Mouse (Mus musculus) embryonic facial prominence, embryonic 13.5 days (tissue): ENCODE data around the gene Grhl3. TPM values are rescaled to one million over a fixed set of nuclear protein-coding genes. Genes with fewer than 3 reads are reported as not detected.

Experiments used
- ATAC-seq: fragments of 200-750 bp; cut with Nextera tagmentation; 2 replicates; pipeline ENCODE4 v1.8.0; 2017; ENCODE audit warnings: low read depth; ENCODE audit not compliant: insufficient number of reproducible peaks, insufficient read depth, low FRiP score, low TSS enrichment
- H3K27ac ChIP-seq: fragments of 300-500 bp; sonication (generic); 2 replicates; pipeline ENCODE4 v1.5.1; 2015; ENCODE audit warnings: moderate library complexity, mild to moderate bottlenecking, inconsistent platforms
- H3K27me3 ChIP-seq: fragments of 300-500 bp; sonication (generic); 2 replicates; pipeline ENCODE4 v1.6.1; 2015; ENCODE audit warnings: mild to moderate bottlenecking, inconsistent platforms
- H3K36me3 ChIP-seq: fragments of 300-500 bp; sonication (generic); 2 replicates; pipeline ENCODE4 v1.6.1; 2015; ENCODE audit warnings: mild to moderate bottlenecking, inconsistent platforms
- H3K4me1 ChIP-seq: fragments of 300-500 bp; sonication (generic); 2 replicates; pipeline ENCODE4 v1.6.1; 2015; ENCODE audit warnings: inconsistent platforms
- H3K4me2 ChIP-seq: fragments of 300-500 bp; sonication (generic); 2 replicates; pipeline ENCODE4 v1.6.1; 2015; ENCODE audit warnings: moderate library complexity, mild to moderate bottlenecking, inconsistent platforms
- H3K4me3 ChIP-seq: fragments of 300-500 bp; sonication (generic); 2 replicates; pipeline ENCODE4 v1.5.1; 2015; ENCODE audit warnings: mild to moderate bottlenecking, inconsistent platforms
- H3K9ac ChIP-seq: fragments of 300-500 bp; sonication (generic); 2 replicates; pipeline ENCODE4 v1.6.1; 2015; ENCODE audit warnings: mild to moderate bottlenecking, inconsistent platforms
- H3K9me3 ChIP-seq: fragments of 300-500 bp; sonication (generic); 2 replicates; pipeline ENCODE4 v1.6.1; 2016; ENCODE audit warnings: inconsistent platforms
- WGBS: fragments of 180-500 bp; shearing (Covaris S2); methylation state at CpG from one replicate; pipeline ENCODE4 v1.1.7; 2015; ENCODE audit warnings: mixed read lengths; 5-methylcytosine and 5-hydroxymethylcytosine counted together
- polyA plus RNA-seq: library from polyadenylated mRNA; unstranded; fragments of >200 nt; fragmentation: Nextera tagmentation; extraction: Ambion mirVana; gene quantifications from 2 replicates; pipeline ENCODE4 v1.2.1, GENCODE M21; 2015

Gene Grhl3
- polyA plus RNA-seq, 1 experiment from 2014 or later: 25.3 TPM

DNA sequence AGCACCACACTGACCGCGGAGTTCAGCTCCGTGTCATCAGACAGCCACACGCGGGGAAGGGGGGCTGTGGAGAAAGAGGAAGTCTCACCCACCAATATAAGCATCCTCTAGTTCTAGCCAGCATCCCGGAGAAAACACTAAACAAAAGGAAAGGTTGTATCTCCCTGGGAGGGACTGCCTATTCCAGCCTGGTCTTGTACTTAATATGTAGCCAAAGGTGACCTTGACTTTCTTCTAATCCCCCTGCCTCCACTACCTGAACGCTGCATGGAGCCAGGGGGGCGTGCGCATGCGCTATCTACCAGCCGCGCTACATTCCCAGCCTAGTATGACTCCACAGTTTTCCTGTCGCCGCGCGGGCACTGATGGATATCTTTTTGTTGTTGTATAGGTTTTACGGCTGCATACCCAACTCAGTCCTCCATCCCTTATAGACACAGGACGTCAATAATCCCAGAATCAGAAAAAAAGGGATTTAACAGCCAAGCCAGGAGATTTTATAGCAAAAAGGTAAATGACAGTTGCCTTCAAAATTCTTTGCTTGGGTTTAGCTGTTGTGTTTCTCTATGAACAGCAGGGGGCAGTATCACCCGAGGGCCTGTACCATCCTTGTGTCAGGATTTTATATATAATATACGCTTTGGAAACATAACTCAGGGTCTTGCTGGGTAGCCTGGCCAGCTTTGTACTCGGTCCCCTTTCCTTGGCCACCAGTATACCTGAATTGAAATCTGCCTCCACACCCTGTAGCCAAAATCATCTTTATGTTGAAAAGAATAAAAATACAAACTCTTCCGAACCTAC lies 65.7 kb downstream of the Grhl3 start:
- H3K27me3 ChIP-seq: no peaks in the 10 kb centered on the region; the same call in 1 of the 2 replicates
- H3K9me3 ChIP-seq: no peaks in the 10 kb centered on the region
- H3K4me2 ChIP-seq: peak overlapping the region; percentile 57
- WGBS: 13% methylated on average over 22 of the region's 22 CpGs
- peak overlapping the region; percentile 26 for H3K4me3 ChIP-seq
- no peak overlapping the region for H3K27ac ChIP-seq
- H3K9ac ChIP-seq: peak overlapping the region; percentile 46; the same call in 1 of the 2 replicates
- no peaks in the 10 kb centered on the region for H3K36me3 ChIP-seq
- H3K4me1 ChIP-seq: peaks cover 17% of the 10 kb centered on the region
- no peak for ATAC-seq

DNA sequence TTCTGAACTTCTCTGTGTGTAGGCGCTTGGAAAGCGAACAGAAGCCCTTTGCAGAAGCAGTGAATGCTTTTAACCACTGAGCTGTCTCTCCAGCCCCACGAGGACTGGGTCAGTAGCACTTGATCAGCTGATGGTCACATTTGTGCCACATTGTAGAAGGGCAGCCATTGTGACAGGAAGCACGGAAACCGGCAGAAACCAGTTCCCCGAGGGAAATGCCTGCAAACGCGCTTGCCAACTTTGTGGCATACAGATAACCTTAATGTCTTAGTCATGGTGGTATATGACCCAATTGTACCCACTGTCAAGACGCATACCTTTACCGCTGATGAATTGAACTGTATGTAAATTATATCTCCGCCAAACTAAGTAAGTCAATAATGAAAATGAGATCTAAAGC lies 67.6 kb downstream of the Grhl3 start:
- no peak for ATAC-seq
- H3K4me3 ChIP-seq: no peak overlapping the region
- no peak overlapping the region for H3K9ac ChIP-seq
- H3K4me1 ChIP-seq: peaks cover 14% of the 10 kb centered on the region
- no peak overlapping the region for H3K4me2 ChIP-seq
- H3K36me3 ChIP-seq: no peaks in the 10 kb centered on the region
- H3K27ac ChIP-seq: no peak overlapping the region
- WGBS: 72% methylated on average over 11 of the region's 11 CpGs
- H3K27me3 ChIP-seq: no peaks in the 10 kb centered on the region
- H3K9me3 ChIP-seq: no peaks in the 10 kb centered on the region; the same call in 1 of the 2 replicates

DNA sequence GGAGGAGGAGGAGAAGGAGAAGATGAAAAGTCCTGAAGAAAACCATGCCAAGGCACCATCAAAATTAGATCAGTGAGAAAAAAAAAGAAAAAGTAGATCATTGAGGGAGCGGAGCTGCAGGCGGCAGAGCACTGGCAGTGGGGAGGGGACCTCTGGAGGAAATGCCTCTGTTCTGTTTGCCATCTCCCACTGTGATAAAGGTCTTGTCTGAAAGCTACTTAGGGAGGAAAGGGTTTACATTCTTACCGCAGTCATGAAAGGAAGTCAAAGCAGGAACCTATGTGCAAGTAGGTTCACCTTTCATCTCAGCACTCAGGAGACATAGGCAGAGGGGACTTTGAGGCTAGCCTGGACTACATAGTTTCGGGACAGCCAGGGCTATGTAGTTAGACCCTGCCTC lies 71.8 kb downstream of the Grhl3 start:
- Histone ChIP-seq H3K9ac (no peak overlapping the region), H3K4me1 (no peaks in the 10 kb centered on the region), H3K27ac (no peak overlapping the region), H3K27me3 (no peaks in the 10 kb centered on the region), H3K9me3 (no peaks in the 10 kb centered on the region; the same call in 1 of the 2 replicates), H3K4me2 (no peak overlapping the region), H3K36me3 (no peaks in the 10 kb centered on the region), H3K4me3 (no peak overlapping the region)
- ATAC-seq: no peak
- WGBS: 58% methylated on average over 4 of the region's 4 CpGs

DNA sequence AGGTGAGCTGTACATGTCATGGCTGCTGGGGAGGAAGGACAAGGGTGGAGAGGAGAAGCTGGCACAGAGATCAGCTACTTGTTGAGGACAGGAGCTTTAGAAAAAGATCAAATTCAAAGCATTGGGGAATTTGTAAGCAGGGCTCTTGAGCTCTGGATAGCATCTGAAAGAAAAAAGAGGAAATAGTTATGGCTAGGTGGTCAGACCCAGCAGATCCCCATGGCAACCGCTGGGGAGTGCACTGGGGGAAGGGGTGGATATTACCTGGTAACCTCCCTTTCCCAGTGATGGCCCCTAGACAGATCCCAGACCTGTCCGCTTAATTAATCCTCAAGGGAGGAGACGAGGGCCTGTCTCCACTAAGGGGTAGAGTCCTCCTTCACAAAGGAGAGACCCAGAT lies 73.6 kb downstream of the Grhl3 start:
- no peak overlapping the region for H3K27ac ChIP-seq
- H3K9me3 ChIP-seq: no peaks in the 10 kb centered on the region; the same call in 1 of the 2 replicates
- H3K36me3 ChIP-seq: no peaks in the 10 kb centered on the region
- H3K4me2 ChIP-seq: no peak overlapping the region
- ATAC-seq: no peak
- 75% methylated on average over 3 of the region's 3 CpGs for WGBS
- no peak overlapping the region for H3K4me3 ChIP-seq
- peaks cover 9% of the 10 kb centered on the region for H3K27me3 ChIP-seq
- H3K9ac ChIP-seq: no peak overlapping the region
- 0 out of 2 replicates have a peak, but pooled peaks cover 8% of the 10 kb centered on the region for H3K4me1 ChIP-seq

DNA sequence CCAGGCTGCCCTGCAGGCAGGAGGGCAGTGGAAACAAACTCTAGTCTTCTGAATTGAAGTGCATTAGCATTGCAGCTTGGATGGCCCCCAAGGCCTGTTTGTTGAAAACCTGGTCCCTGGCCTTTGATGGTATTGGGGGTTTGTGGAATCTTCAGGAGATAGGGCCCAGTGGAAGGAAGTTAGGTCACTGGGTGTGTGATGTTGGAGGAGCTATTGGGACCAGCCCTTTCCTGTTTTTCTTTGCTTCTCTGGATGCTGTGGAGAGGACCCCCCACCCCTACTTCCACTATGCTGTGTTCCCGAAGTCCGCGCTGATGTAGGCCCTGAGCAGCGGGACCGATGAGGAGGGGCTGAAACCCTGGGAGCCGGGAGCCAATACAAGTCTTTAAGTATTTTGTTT lies 75.3 kb downstream of the Grhl3 start:
- Histone ChIP-seq H3K4me1 (peaks cover 14% of the 10 kb centered on the region), H3K4me3 (no peak overlapping the region), H3K36me3 (no peaks in the 10 kb centered on the region), H3K4me2 (no peak overlapping the region), H3K27me3 (peaks cover 9% of the 10 kb centered on the region), H3K27ac (no peak overlapping the region), H3K9me3 (no peaks in the 10 kb centered on the region; the same call in 1 of the 2 replicates), H3K9ac (no peak overlapping the region)
- no peak for ATAC-seq
- WGBS: 82% methylated on average over 6 of the region's 6 CpGs

DNA sequence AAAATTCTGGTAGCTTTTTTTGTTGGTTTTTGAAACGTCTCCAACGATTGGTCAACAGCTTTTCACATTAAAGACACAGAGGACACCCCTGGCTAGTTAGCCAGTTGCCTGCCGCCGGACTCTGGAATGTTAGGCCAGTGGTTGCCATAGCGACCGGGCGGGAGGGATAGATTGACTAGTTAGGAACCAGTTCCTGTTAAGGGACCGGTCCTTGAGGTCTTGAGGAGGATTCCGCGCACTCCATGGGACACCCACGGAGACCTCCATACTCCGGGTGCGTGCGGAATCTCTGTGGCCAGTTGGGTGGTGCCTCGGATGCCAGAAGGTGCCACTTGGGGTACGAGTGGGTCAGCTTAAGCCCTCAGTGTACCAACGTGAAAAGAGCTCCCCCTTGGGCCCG lies 77.6 kb downstream of the Grhl3 start:
- 13% methylated on average over 18 of the region's 18 CpGs for WGBS
- Histone ChIP-seq H3K4me2 (peak overlapping the region; percentile 93), H3K27me3 (peaks cover 9% of the 10 kb centered on the region), H3K27ac (no peak overlapping the region), H3K9ac (no peak overlapping the region), H3K4me3 (no peak overlapping the region), H3K4me1 (peaks cover 14% of the 10 kb centered on the region), H3K36me3 (no peaks in the 10 kb centered on the region), H3K9me3 (no peaks in the 10 kb centered on the region; the same call in 1 of the 2 replicates)
- no peak for ATAC-seq

DNA sequence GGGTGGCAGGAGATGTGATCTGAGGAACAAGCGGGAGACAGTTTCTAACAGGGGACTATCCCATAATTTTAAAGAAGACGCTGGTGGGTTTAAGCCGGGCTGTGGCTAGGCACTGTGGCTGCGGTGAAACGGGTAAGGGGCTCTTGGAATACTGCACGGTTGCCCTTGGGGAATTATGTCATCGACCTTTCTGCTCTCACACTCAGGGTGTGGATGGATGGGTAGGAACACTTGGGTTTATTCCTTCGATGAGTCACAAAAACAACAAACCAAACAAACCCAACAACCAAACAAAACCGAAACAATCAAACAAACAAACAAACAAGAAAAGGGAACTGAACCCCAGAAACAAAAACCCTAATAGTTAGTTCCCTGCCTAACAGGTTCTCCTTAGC lies 78.0 kb downstream of the Grhl3 start:
- H3K27me3 ChIP-seq: peaks cover 9% of the 10 kb centered on the region
- no peaks in the 10 kb centered on the region for H3K9me3 ChIP-seq
- peaks cover 14% of the 10 kb centered on the region for H3K4me1 ChIP-seq
- peak overlapping the region; percentile 93 for H3K4me2 ChIP-seq
- no peak for ATAC-seq
- no peaks in the 10 kb centered on the region for H3K36me3 ChIP-seq
- H3K27ac ChIP-seq: no peak overlapping the region
- 12% methylated on average over 9 of the region's 9 CpGs for WGBS
- H3K4me3 ChIP-seq: peak overlapping the region; percentile 75
- H3K9ac ChIP-seq: no peak overlapping the region

DNA sequence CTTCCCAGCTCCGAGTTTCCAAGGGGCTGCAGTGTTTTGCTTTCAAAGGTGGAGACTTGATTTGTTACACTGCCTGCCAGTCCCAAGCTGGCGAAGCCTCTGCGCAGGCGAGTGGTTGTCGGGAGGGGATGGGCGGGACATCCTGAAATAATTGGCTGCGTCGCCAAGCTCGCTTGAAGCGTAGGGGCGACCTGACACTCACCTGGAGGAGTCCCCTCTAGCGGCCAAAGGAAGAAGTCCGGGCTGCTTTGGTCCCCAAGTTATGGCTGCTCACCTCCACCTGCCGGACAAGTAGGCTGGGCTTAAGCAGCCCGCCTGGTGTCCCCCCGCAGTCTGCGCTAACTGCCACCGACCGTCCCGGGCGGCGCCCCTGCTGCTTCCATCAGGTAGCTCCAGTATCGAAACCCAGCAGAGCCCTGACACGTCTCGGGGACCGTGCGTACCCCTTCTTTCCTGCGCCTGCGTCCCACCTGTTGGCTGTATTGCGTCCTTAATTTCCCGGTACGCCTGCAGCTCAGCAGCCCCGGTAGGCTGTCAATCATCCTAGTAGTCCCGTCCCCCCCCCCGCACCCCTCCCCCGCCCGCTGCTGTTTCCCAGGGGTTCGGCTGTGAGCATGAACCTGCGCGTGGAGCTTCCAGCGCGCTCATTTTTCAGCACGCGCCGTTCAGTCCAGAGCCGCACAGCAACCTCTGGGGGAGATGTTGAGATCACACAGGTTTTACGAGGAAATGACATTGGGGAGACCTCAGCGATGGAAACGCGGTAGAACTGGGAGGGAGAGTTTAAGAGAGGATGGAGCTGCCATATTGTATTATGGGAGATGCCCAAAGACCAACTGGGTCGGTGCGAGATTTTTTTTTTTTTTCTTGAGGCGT lies 78.7 kb downstream of the Grhl3 start, which contains the start of the genes Stpg1 and Nipal3:
Gene Stpg1, plus strand, starts transcription at position 270 of the 876 bp plus-strand sequence.
Gene Nipal3, minus strand, starts transcription at position 518 of the 876 bp plus-strand sequence.
- Histone ChIP-seq H3K27ac (0 out of 2 replicates have a peak within 1 kb of the TSS, but pooled peaks have one; percentile 39), H3K27me3 (peaks cover 9% of the 10 kb centered on the region), H3K9me3 (no peaks in the 10 kb centered on the region), H3K9ac (peak within 1 kb of the TSS; percentile 67), H3K36me3 (no peaks in the 10 kb centered on the region), H3K4me1 (peaks cover 14% of the 10 kb centered on the region), H3K4me2 (peak within 1 kb of the TSS; percentile 93), H3K4me3 (peak within 1 kb of the TSS; percentile 75)
- ATAC-seq: peak; percentile 92
- under 1% methylated on average over 53 of the region's 53 CpGs for WGBS

DNA sequence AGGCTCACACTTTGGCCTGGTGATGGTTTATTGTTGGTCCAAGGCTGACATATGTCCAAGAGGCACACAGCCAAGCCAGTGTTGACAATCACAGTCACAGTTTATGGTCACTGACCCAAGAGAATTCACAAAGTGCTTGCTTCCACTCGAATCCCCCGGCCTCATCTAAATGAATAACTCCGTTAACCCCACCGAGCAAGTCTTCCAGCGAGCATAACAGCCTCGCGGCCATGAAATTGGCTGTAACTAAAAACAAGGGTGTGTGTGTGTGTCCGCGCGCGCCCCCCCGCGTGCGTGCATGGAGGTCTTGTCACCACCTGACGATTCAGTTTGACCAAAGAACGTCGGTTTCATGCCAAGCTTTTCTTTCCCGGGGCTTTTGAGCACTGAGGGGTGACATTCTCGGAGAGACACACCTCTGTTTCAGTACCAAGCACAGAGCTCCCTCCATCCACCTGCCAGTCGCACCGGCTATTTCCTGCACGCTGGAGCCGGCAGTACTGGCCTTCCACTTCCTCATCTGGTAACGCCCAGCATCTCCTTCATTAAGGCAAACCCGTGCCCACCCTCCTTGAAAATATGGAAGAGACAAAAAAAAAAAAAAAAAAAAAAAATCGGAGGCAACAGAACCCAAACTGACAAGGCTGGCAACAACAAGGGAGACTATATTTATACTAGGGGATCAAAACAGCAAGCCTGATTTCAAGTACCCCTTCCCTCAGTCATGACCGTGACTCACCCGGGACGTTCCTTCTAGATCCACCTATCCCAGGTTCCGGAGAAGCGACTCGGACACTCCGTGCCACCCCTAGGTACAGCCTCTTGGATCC lies 79.5 kb downstream of the Grhl3 start:
- Histone ChIP-seq H3K36me3 (0 out of 2 replicates have a peak, but pooled peaks cover 5% of the 10 kb centered on the region), H3K27me3 (peaks cover 9% of the 10 kb centered on the region), H3K9ac (peak overlapping the region; percentile 61), H3K4me2 (peak overlapping the region; percentile 93), H3K4me3 (peak overlapping the region; percentile 75), H3K4me1 (peaks cover 14% of the 10 kb centered on the region), H3K9me3 (no peaks in the 10 kb centered on the region), H3K27ac (0 out of 2 replicates have a peak overlapping the region, but pooled peaks have one; percentile 39)
- 0 out of 2 replicates have a peak, but pooled peaks have one; percentile 2 for ATAC-seq
- under 1% methylated on average over 33 of the region's 33 CpGs for WGBS

DNA sequence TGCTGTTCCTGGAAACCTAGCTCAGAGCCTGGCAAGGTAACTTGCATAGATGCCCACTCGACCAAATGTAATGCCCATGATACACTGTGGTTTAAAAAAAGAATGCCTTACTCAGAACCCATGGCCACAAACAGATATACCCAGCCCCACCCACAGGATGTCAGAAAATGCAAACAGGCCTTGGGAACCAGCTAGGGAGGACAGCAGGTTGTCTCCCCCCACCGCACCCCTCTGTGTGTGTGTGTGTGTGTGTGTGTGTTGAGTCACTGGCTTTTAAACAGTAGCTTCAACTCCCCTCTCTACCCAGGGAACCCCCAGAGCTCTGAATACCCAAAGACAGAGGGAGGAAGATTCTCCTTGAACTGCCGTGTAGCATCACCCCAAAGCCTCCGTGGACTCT lies 80.2 kb downstream of the Grhl3 start:
- Histone ChIP-seq H3K9ac (no peak overlapping the region), H3K27me3 (peaks cover 9% of the 10 kb centered on the region), H3K36me3 (0 out of 2 replicates have a peak, but pooled peaks cover 6% of the 10 kb centered on the region), H3K27ac (no peak overlapping the region), H3K4me2 (peak overlapping the region; percentile 93), H3K4me1 (peaks cover 14% of the 10 kb centered on the region), H3K9me3 (no peaks in the 10 kb centered on the region), H3K4me3 (peak overlapping the region; percentile 75)
- no peak for ATAC-seq
- WGBS: 55% methylated on average over 4 of the region's 4 CpGs
